Mouse (Mus musculus) myocyte (in vitro differentiated cells): ENCODE results near the gene Ugt1a7c. TPM values are rescaled to one million over a fixed set of nuclear protein-coding genes. Genes with fewer than 3 reads are reported as not detected.

Source experiments
- H3K27me3 ChIP-seq: one replicate; pipeline ENCODE4 v1.6.1; 2011; ENCODE audit not compliant: control insufficient read depth, insufficient read depth, insufficient read length
- H3K36me3 ChIP-seq: one replicate; pipeline ENCODE4 v1.6.1; 2011; ENCODE audit not compliant: control insufficient read depth, insufficient read depth
- H3K4me2 ChIP-seq: one replicate; pipeline ENCODE4 v1.6.1; 2011; ENCODE audit warnings: low read depth, control low read depth
- H3K4me3 ChIP-seq: one replicate; pipeline ENCODE4 v1.5.1; 2011; ENCODE audit warnings: mild to moderate bottlenecking, control low read depth, moderate library complexity
- H3K79me2 ChIP-seq: one replicate; pipeline ENCODE4 v1.6.1; 2011; ENCODE audit not compliant: control insufficient read depth, insufficient read depth
- H3ac ChIP-seq: one replicate; pipeline ENCODE4 v1.6.1; 2011; ENCODE audit not compliant: control insufficient read depth, insufficient read length
- CEBPB ChIP-seq: IDR thresholded peaks from 2 replicates; pipeline ENCODE4 v1.6.1; 2011; ENCODE audit warnings: mild to moderate bottlenecking, moderate library complexity; ENCODE audit not compliant: poor library complexity, insufficient read depth, severe bottlenecking
- E2F4 ChIP-seq: IDR thresholded peaks from one replicate; pipeline ENCODE4 v1.6.1; 2011; ENCODE audit warnings: mild to moderate bottlenecking, control low read depth, moderate library complexity; ENCODE audit not compliant: insufficient read depth
- MAX ChIP-seq: IDR thresholded peaks from one replicate; pipeline ENCODE4 v1.6.1; 2011; ENCODE audit warnings: low read depth, mild to moderate bottlenecking, control low read depth
- MYOD1 ChIP-seq, 3 experiments: IDR thresholded peaks; one replicate each; pipeline ENCODE4 v1.6.1; 2011; ENCODE audit warnings: control low read depth in 2 of 3, low read depth in 2 of 3, mild to moderate bottlenecking in 2 of 3, moderate library complexity in 1 of 3; ENCODE audit not compliant: insufficient read length in 2 of 3, control insufficient read depth in 1 of 3
- MYOG ChIP-seq, 3 experiments: IDR thresholded peaks; one replicate each; pipeline ENCODE4 v1.6.1; 2011; ENCODE audit warnings: control low read depth in 2 of 3, low read depth in 2 of 3, mild to moderate bottlenecking in 2 of 3; ENCODE audit not compliant: insufficient read length in 2 of 3, control insufficient read depth in 1 of 3, insufficient read depth in 1 of 3
- POLR2A ChIP-seq: IDR thresholded peaks from one replicate; pipeline ENCODE4 v1.6.1; 2011; ENCODE audit warnings: low read depth, mild to moderate bottlenecking, control low read depth, moderate library complexity; ENCODE audit not compliant: insufficient read length
- POLR2AphosphoS2 ChIP-seq: IDR thresholded peaks from one replicate; pipeline ENCODE4 v1.6.1; 2011; ENCODE audit warnings: low read depth, control low read depth; ENCODE audit not compliant: insufficient read length
- REST ChIP-seq: IDR thresholded peaks from one replicate; pipeline ENCODE4 v1.6.1; 2011; ENCODE audit warnings: mild to moderate bottlenecking, control low read depth, moderate library complexity; ENCODE audit not compliant: insufficient read depth, insufficient read length
- SRF ChIP-seq: IDR thresholded peaks from one replicate; pipeline ENCODE4 v1.6.1; 2011; ENCODE audit warnings: low read depth; ENCODE audit not compliant: control insufficient read depth, insufficient read length
- TCF12 ChIP-seq: IDR thresholded peaks from one replicate; pipeline ENCODE4 v1.6.1; 2011; ENCODE audit warnings: mild to moderate bottlenecking, control low read depth; ENCODE audit not compliant: poor library complexity, insufficient read depth, severe bottlenecking
- TCF3 ChIP-seq: IDR thresholded peaks from one replicate; pipeline ENCODE4 v1.6.1; 2011; ENCODE audit warnings: low read depth, control low read depth; ENCODE audit not compliant: insufficient read length
- USF1 ChIP-seq: IDR thresholded peaks from one replicate; pipeline ENCODE4 v1.6.1; 2011; ENCODE audit warnings: low read depth, mild to moderate bottlenecking, control low read depth, moderate library complexity
- polyA plus RNA-seq: library from polyadenylated mRNA; unstranded; fragments of >200 nt; fragmentation: generic; extraction: Trizol; gene quantifications from one replicate; pipeline ENCODE4 v1.2.1, GENCODE M21; 2012; ENCODE audit warnings: missing spikeins

The Ugt1a7c gene
- polyA plus RNA-seq, 1 experiment, result 0.18 TPM

DNA sequence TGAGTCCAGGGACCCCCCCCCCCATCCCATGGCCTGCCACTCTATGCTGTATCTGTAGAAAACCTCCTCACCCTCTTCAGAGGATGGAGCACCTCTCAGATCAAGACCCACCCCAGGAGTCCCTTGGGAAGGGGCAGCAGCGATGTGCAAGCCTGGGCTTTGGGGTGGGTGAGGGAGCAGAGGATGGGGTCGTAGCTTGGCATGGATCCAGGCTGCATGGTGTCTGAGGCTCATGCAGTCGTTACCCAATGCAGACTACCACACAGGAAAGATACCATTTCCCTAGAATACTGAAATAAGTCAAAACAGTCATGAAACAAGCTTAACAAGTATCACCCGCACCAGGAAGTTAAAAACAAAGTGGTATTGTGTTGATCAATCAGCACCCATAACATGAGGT is 153.8 kb downstream of the Ugt1a7c start:
- no peak for TF ChIP-seq POLR2AphosphoS2

DNA sequence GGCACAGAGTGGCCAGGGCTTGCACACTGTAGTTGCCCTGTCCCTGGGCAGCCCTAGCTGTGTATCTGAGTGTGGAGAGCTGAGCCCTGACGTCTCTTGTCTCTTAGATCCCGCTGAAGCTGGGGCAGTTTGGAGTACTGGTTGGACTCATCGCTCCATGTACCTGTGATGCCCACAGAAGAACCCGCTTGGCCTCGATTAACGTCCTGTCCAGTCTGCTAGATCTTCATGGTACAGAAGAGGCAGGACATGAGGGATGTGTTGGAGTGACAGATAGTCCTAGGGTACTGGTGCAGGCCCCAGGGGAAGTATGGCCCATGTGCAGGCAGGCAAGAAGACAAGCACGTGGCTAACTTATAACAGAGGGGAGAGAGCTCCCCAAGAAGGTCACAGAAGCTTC is 154.7 kb downstream of the Ugt1a7c start:
- H3K4me3 ChIP-seq, result no peak overlapping the region
- H3K4me2 ChIP-seq, result no peak overlapping the region
- H3K36me3 ChIP-seq, result no peaks in the 10 kb centered on the region
- no peak overlapping the region for H3ac ChIP-seq
- H3K27me3 ChIP-seq, result peaks cover 8% of the 10 kb centered on the region
- H3K79me2 ChIP-seq, result no peaks in the 10 kb centered on the region
- TF ChIP-seq MYOG (IDR thresholded peaks at IDR 0.05; ENCODE audit: control insufficient read depth in 1 of 3, insufficient read depth in 1 of 3, insufficient read length in 2 of 3, low read depth in 2 of 3), result no peak
- TF ChIP-seq CEBPB, result no peak
- TF ChIP-seq TCF12, result no peak
- TF ChIP-seq REST, result no peak
- no peak for TF ChIP-seq MYOD1 (IDR thresholded peaks at IDR 0.05; ENCODE audit: control insufficient read depth in 1 of 3, insufficient read length in 2 of 3, low read depth in 2 of 3)
- TF ChIP-seq MAX, result no peak
- TF ChIP-seq TCF3, result no peak
- TF ChIP-seq POLR2A, result no peak
- no peak for TF ChIP-seq POLR2AphosphoS2
- no peak for TF ChIP-seq USF1
- no peak for TF ChIP-seq E2F4
- no peak for TF ChIP-seq SRF

More for the DNA sequence above, 153.8 kb downstream of the Ugt1a7c start:
- H3K27me3 ChIP-seq, result peaks cover 8% of the 10 kb centered on the region
- H3ac ChIP-seq, result no peak overlapping the region
- H3K4me2 ChIP-seq, result no peak overlapping the region
- no peak overlapping the region for H3K4me3 ChIP-seq
- no peaks in the 10 kb centered on the region for H3K36me3 ChIP-seq
- no peaks in the 10 kb centered on the region for H3K79me2 ChIP-seq

DNA sequence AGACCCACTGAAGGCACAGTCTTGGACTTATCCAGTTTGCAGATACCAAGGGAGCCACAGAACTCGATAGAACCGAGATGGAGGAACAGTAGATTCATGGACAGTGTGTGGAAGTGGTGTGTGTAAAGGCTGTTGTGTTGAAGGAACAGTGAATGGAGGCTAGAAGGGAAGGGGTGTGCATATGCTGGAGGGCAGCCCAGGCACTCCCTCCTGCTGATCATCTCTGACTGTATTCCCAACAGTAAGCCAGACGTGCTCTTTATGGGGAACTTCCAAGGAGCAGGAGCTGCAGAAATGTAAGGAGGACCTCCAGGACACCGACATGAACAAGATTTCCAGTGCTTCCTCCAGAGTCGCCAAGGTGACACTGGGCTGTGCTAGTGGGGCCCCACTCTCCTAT is 155.2 kb downstream of the Ugt1a7c start:
- H3K79me2 ChIP-seq, result no peaks in the 10 kb centered on the region
- no peak overlapping the region for H3K4me2 ChIP-seq
- no peaks in the 10 kb centered on the region for H3K36me3 ChIP-seq
- no peak overlapping the region for H3ac ChIP-seq
- peaks cover 8% of the 10 kb centered on the region for H3K27me3 ChIP-seq
- TF ChIP-seq REST, result no peak
- no peak for TF ChIP-seq POLR2AphosphoS2
- no peak for TF ChIP-seq MYOD1 (IDR thresholded peaks at IDR 0.05; ENCODE audit: control insufficient read depth in 1 of 3, insufficient read length in 2 of 3, low read depth in 2 of 3)
- no peak for TF ChIP-seq POLR2A
- no peak for TF ChIP-seq E2F4
- no peak for TF ChIP-seq USF1
- no peak for TF ChIP-seq TCF3
- TF ChIP-seq MYOG (IDR thresholded peaks at IDR 0.05; ENCODE audit: control insufficient read depth in 1 of 3, insufficient read depth in 1 of 3, insufficient read length in 2 of 3, low read depth in 2 of 3), result no peak
- no peak for TF ChIP-seq MAX
- TF ChIP-seq TCF12, result no peak
- TF ChIP-seq CEBPB, result no peak
- TF ChIP-seq SRF, result no peak
- H3K4me3 ChIP-seq, result no peak overlapping the region

DNA sequence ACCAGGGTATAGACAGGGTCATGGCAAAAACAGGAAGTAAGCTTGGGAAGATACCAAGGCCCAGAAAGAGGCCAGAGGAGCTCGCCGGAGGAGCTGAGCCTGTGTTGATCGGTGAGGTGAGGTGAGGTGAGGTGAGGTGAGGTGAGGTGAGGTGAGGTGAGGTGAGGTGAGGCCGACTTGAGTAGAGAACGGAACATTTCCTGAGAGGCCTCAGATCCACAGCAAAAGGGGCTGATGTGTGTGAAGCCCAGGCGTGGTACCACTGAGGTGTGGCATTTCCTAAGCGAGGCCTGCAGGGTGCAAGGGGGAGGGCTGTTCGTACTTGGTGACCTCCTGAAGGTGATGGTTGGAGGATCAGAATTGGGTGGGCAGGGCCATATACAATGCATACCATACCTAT is 158.2 kb downstream of the Ugt1a7c start:
- no peak for TF ChIP-seq REST
- TF ChIP-seq SRF, result no peak
- no peak for TF ChIP-seq CEBPB
- no peak for TF ChIP-seq E2F4
- no peak for TF ChIP-seq POLR2A
- no peak for TF ChIP-seq MYOD1 (IDR thresholded peaks at IDR 0.05; ENCODE audit: control insufficient read depth in 1 of 3, insufficient read length in 2 of 3, low read depth in 2 of 3)
- TF ChIP-seq POLR2AphosphoS2, result no peak
- TF ChIP-seq MAX, result no peak
- TF ChIP-seq TCF3, result no peak
- TF ChIP-seq TCF12, result no peak
- no peak for TF ChIP-seq MYOG (IDR thresholded peaks at IDR 0.05; ENCODE audit: control insufficient read depth in 1 of 3, insufficient read depth in 1 of 3, insufficient read length in 2 of 3, low read depth in 2 of 3)
- TF ChIP-seq USF1, result no peak
- Histone ChIP-seq H3K27me3 (peaks cover 8% of the 10 kb centered on the region), H3K4me3 (no peak overlapping the region), H3K4me2 (no peak overlapping the region), H3K79me2 (no peaks in the 10 kb centered on the region), H3ac (no peak overlapping the region), H3K36me3 (no peaks in the 10 kb centered on the region)

DNA sequence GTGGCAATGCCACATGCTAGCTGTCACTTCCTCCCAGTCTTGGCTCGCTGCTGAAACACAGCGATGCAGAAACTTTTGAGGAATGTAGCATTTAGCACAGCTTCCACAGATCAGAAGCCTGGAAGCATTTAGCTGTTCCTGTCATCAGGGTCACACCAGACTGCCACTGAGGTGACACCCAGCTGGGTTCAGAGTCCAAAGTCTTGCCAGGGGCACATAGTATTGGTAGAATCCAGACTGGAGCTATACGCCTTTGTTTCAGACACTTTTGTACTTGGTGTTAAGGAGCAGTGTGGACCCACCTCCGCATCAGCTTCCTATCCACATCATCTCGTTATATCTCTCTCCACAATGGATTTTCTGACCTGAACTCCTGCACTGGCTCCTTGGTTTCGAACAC is 158.7 kb downstream of the Ugt1a7c start:
- Histone ChIP-seq H3K36me3 (no peaks in the 10 kb centered on the region), H3ac (no peak overlapping the region), H3K4me2 (no peak overlapping the region), H3K79me2 (no peaks in the 10 kb centered on the region), H3K4me3 (no peak overlapping the region), H3K27me3 (peaks cover 8% of the 10 kb centered on the region)
- TF ChIP-seq SRF (no peak), CEBPB (no peak), MYOG (IDR thresholded peaks at IDR 0.05; ENCODE audit: control insufficient read depth in 1 of 3, insufficient read depth in 1 of 3, insufficient read length in 2 of 3, low read depth in 2 of 3) (no peak), POLR2A (no peak), TCF12 (no peak), TCF3 (no peak), POLR2AphosphoS2 (no peak), REST (no peak), MYOD1 (IDR thresholded peaks at IDR 0.05; ENCODE audit: control insufficient read depth in 1 of 3, insufficient read length in 2 of 3, low read depth in 2 of 3) (no peak), E2F4 (no peak), USF1 (no peak), MAX (no peak)
